Mouse (Mus musculus) WW6 (cell line): ENCODE data around the gene D6Wsu163e.

ENCODE experiments used
- DNase-seq: peaks from one replicate; pipeline ENCODE4 v3.0.0-alpha.2; 2013; ENCODE audit warnings: low read depth, low spot score

D6Wsu163e gene

DNA sequence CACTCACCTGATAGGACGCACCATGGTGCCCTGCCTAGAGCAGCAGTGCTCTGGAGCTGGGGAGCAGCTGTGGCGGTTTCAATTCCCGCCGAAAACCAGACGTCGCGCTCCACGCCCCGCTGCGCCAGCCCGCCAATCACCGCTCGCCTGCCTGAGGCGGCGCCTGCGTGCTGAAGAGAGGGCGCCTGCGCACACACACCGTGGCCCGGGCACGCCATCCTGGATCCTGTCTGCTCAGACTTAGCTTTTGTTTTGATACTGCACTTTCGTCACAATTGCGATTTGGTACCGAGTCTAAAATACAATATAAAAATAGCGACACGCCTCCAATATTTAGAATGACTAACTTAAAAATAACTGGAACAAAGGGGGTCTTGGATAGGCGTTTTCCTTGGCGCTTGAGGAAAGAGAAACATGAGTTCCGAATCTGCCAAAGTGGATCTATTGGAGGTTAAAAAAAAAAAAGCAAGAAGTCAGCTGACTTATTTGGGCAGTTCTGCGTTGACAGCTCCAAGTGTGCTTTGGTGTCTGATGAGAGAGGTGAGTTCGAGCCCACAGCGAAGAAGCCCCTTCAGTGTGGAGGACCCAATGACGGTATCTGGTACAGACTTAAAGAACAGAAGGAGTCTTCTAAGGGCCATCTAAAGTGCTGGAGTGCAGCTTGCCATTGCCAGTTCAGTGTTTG, at the start of gene D6Wsu163e, which contains the start of gene Rad51ap1:
Gene D6Wsu163e, plus strand, starts transcription at position 476 of the 685 bp plus-strand sequence.
Gene Rad51ap1, minus strand, starts transcription at position 101 of the 685 bp plus-strand sequence.
- peak; percentile 96 for DNase-seq

DNA sequence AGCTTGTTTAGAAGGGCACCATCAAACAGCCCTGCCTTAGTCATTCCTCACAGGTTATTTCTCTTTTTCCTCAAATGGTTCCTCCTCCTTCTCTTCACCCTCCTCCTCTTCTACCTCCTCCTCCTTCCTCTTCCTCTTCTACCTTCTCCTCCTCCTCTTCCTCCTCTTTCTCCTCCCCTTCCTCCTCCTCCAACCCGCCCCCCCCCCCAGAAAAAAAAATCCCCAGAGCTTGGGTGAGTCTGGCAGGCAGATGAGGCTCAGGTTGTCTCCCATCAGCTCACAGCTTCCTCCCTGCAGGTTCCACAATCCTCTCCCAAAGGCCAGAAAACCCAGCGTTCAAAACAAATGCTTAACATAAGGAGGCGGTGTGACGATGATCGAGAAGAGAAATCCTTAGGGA, 32.4 kb upstream of the D6Wsu163e start:
- DNase-seq, result no peak

- DNase-seq, result no peak
Measured at GRCm38 (mm10) chr6:126907876-126908275, 31.9 kb upstream of the D6Wsu163e start.

DNA sequence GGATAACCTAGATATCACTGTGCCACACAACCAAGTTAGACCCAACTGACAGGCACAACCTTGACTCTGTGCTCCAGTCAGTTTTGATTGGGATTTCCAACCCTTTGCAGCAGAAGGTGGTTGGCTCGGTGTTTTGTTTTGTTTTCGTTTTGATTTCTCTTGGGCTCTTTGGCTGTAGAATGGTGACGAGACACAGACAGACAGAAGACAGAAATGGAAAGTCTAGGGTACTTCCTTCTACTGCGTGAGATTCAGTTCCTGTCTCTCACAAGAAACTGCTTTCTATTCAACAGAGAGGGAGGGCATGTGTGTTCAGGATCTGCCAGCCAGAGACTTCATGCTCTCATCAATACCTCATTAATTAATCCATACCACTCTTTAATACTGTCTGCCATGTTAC, 29.0 kb upstream of the D6Wsu163e start:
- DNase-seq, result no peak

DNA sequence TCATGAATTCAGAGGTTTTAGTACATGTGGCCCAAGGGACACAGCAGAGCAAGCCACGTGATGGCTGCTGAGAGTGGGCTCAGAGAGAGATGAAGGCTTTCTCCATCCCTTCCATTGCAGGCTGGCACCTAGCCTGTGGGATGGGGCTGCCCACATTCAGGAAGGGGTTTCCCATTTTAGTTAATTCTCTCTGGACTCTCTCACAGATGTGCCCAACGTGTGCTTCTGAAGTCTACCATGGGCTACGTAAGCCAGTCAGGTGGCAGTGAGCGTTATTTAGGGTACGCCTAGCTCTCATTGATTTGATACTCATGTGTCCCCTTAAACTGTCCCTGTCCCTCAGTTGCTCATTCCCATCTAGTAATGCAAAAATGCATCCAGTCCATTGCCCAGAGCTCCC, 24.8 kb upstream of the D6Wsu163e start:
- DNase-seq, result no peak

DNA sequence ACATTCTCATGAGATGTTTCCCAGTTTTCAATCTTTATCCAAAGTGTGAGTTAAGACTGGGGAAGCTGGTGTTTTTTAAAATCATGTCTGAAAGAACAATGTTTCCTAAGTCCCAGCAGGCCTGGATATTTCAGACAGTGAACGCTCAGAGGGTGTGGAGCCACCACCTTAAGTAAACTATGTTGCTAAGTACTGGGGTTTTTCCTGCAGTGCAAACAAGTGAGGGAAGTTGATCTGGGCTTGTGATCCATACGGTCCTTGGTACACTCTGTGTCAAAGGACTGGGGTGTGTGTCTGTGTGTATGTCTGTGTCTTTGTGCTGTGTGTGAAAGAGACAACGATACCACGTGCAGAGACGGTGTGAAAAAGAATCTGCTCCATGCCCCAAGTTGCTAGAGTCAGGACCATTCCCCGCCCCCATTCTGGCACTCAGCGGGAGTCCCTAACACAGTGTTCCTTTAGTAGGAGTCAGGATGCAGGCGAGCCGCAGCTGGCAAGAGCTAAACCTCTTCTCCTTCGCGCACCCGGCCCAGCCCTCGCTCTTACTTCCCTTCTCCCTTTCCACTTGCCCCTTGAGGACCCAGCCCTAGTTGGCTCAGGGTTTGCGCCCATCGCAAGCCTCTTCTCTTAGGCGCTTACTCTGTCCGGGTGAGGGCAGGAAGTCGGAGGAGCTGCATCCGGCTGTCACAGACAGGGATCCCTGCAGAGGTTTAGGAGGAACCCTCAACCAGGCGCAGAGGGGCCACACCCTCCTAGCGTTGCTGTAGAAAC, 18.5 kb upstream of the D6Wsu163e start, which contains the start of gene Dyrk4:
Gene Dyrk4, minus strand, starts transcription at position 729 of the 771 bp plus-strand sequence.
- DNase-seq, result peak; percentile 59

DNA sequence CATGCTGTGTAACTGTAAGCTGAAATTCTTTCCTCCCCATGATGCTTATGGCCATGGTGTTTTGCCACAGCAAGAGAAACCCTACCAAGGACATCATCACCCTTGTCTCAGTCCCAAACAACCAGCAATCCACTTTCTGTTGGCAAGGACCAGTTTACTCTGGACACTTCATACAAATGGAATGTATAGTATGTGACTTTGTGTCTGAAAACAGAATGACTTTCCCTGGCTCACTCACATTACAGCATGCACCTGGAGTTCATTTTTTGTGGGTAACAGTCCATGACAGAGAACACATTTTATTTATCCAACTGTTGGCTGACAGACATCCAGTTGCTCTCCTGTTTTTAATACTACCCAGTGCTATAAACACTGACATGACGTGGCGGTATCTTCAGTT, 6.9 kb upstream of the D6Wsu163e start:
- DNase-seq, result no peak

GRCm38 (mm10) chr6:126938047-126938446, 1.7 kb upstream of the D6Wsu163e start:
- DNase-seq, result no peak

- no peak for DNase-seq
Measured at GRCm38 (mm10) chr6:126938853-126939486, 792 bp upstream of the D6Wsu163e start.

- DNase-seq, result no peak
Measured at GRCm38 (mm10) chr6:126940451-126940850, 689 bp downstream of the D6Wsu163e start.

DNA sequence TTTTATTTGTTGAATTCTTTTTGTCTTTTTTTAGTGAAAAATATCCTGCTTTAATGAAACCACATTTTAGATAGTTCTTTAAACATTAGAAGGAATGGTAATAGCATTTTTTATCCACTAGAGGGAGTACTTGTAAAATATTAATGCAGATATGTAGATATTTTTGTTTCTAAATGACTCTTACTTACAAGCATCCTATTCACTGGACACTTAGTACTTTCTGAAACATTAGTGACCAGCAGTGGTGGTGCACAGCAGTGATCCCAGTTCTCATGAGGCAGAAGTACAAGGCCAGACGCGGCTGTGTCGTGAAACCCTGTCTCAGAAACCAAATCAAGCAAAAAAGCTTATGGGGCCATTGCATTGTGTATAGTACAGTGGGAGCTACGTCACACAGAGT, 8.6 kb downstream of the D6Wsu163e start:
- DNase-seq, result no peak

GRCm38 (mm10) chr6:126955734-126956133, 16.0 kb downstream of the D6Wsu163e start:
- peak; percentile 67 for DNase-seq

- DNase-seq, result no peak
Measured at GRCm38 (mm10) chr6:126961371-126962018, 21.7 kb downstream of the D6Wsu163e start.

- DNase-seq, result no peak
Measured at GRCm38 (mm10) chr6:126962709-126963108, 22.9 kb downstream of the D6Wsu163e start.

- DNase-seq, result no peak
Measured at GRCm38 (mm10) chr6:126963426-126963825, 23.7 kb downstream of the D6Wsu163e start.

DNA sequence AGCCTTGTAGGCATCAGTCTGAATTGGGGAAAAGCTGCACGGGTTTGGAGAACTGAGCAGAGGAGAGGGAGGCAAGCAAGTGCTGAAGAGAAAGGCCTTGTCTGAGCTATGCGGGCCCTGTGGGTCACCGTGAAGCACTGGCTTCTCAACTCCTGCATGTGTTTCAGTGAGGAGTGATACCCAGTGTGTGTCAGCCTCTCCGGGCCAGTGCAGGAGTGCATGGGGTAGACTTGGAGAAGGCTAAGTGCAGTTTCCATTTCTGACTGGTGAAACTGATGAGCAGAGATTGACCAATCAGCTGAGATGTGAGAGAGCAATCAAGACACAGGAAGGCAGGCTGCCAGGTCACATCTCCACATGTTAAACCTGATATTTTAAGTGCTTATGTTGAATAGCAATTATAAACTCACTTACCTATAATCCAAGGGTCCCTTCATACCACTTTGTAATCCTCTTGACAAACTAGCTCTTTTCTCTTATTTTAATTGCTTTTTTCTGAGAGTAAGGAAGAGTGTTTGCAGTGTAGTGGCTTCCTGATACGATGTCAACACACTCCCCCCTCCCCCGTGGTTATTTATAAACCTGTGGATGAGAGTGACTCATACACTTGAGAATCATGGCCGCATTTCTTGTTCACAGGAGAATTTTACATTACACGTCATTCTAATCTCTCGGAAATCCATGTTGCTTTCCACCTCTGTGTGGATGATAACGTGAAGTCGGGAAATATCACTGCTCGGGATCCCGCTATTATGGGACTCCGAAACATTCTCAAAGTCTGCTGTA, 26.7 kb downstream of the D6Wsu163e start:
- no peak for DNase-seq

DNA sequence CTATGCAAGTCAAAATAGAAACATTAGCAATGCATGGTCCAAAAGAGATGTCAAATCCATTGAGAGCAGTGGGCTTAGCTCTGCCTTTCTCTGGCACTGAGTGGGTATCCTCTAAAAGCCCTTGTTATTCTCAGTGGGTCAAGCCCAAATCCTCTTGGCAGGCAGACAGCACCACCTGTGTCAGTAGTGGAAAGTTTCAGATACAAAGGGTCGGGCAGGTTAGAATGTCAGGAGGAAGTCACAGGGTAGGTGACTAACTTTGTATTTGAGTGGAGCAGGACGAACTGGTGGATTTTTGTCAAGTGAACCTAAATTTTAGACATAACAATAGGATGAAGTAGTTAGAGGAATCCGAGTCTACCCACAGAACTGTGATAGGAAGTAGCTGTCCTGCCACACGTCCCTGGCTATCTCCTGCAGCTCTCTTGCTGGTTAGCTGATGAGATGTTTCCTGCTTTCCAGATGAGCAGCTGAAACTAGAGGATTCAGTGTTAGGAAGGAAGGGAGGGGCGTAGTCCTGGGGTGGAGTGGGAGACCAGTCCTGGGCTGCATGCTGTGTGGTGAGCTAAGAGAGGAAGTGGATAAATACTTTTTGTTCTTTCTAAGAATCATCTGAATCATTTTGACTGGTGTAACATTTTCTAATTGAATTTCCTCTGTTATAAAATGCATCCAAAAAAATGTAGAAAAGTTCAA, 41.9 kb downstream of the D6Wsu163e start:
- DNase-seq, result no peak

- DNase-seq, result no peak
Measured at GRCm38 (mm10) chr6:126993676-126994075, 53.9 kb downstream of the D6Wsu163e start.

GRCm38 (mm10) chr6:126995494-126995893, 55.7 kb downstream of the D6Wsu163e start:
- DNase-seq, result no peak

- DNase-seq, result no peak
Measured at GRCm38 (mm10) chr6:126996399-126996798, 56.6 kb downstream of the D6Wsu163e start.
